Mouse (Mus musculus): ENCODE measurements around the gene Gale.
"Not testable (repeated sequence)": the region's sequence is repeated elsewhere in the genome, so short reads cannot be mapped to it uniquely, and the experiment has no call there.

Gale gene

GRCm38 (mm10) chr4:135963457-135964193 lies at the start of gene Gale:
TSS of gene Gale (plus strand) at chr4:135963727.
- DNase-seq: peak; percentile 96

GRCm38 (mm10) chr4:135918635-135919279 lies 44.8 kb upstream of the Gale start:
- no peak for DNase-seq

GRCm38 (mm10) chr4:135919280-135919639 lies 44.3 kb upstream of the Gale start:
- DNase-seq: no peak

- DNase-seq: peak; percentile 95
These were observed 43.0 kb upstream of the Gale start, which contains the start of gene Fuca1 for GRCm38 (mm10) chr4:135920304-135921241. TSS of gene Fuca1 (plus strand) at chr4:135920735.

- no peak for DNase-seq
These were observed 42.0 kb upstream of the Gale start for GRCm38 (mm10) chr4:135921257-135922120.

GRCm38 (mm10) chr4:135922190-135922589 lies 41.3 kb upstream of the Gale start:
- no peak for DNase-seq

GRCm38 (mm10) chr4:135924418-135924817 lies 39.1 kb upstream of the Gale start:
- no peak for DNase-seq

- no peak for DNase-seq
These were observed 38.2 kb upstream of the Gale start for GRCm38 (mm10) chr4:135925341-135925740.

- no peak for DNase-seq
These were observed 37.2 kb upstream of the Gale start for GRCm38 (mm10) chr4:135926195-135926808.

- DNase-seq: no peak
These were observed 36.7 kb upstream of the Gale start for GRCm38 (mm10) chr4:135926861-135927260.

- DNase-seq: no peak
These were observed 35.2 kb upstream of the Gale start for GRCm38 (mm10) chr4:135928376-135928775.

GRCm38 (mm10) chr4:135929405-135929804 lies 34.1 kb upstream of the Gale start:
- DNase-seq: no peak

GRCm38 (mm10) chr4:135929828-135930227 lies 33.7 kb upstream of the Gale start:
- DNase-seq: no peak

GRCm38 (mm10) chr4:135930239-135930638 lies 33.3 kb upstream of the Gale start:
- DNase-seq: no peak

GRCm38 (mm10) chr4:135931832-135932231 lies 31.7 kb upstream of the Gale start:
- DNase-seq: no peak

GRCm38 (mm10) chr4:135934708-135935500 lies 28.6 kb upstream of the Gale start:
- DNase-seq: no peak

GRCm38 (mm10) chr4:135935502-135935901 lies 28.0 kb upstream of the Gale start:
- no peak for DNase-seq

- no peak for DNase-seq
These were observed 24.7 kb upstream of the Gale start for GRCm38 (mm10) chr4:135938858-135939257.

- DNase-seq: not testable (repeated sequence)
These were observed 22.5 kb upstream of the Gale start for GRCm38 (mm10) chr4:135941026-135941425.

GRCm38 (mm10) chr4:135942193-135942592 lies 21.3 kb upstream of the Gale start:
- DNase-seq: no peak

- DNase-seq: no peak
These were observed 20.1 kb upstream of the Gale start for GRCm38 (mm10) chr4:135943389-135943788.
